Mouse (Mus musculus) cerebellum, adult 2 months (tissue): ENCODE results near the gene Cyp2c23. TPM values are rescaled to one million over a fixed set of nuclear protein-coding genes. Genes with fewer than 3 reads are reported as not detected.

ENCODE experiments used
- DNase-seq, 2 experiments: peaks; one replicate each; pipeline ENCODE4 v3.0.0; 2021
- H3K27ac ChIP-seq: fragments of 200-500 bp; 2 replicates; pipeline ENCODE4 v1.5.1; 2012; ENCODE audit warnings: low read length, control low read depth, inconsistent platforms; ENCODE audit not compliant: insufficient read depth
- H3K27me3 ChIP-seq: fragments of 200-500 bp; 2 replicates; pipeline ENCODE4 v1.6.1; 2012; ENCODE audit warnings: inconsistent platforms, mild to moderate bottlenecking, low read length, moderate library complexity; ENCODE audit not compliant: control insufficient read depth, insufficient read depth
- H3K4me1 ChIP-seq: fragments of 200-500 bp; 2 replicates; pipeline ENCODE4 v1.6.1; 2011; ENCODE audit warnings: low read length; ENCODE audit not compliant: control insufficient read depth, insufficient read depth
- H3K4me3 ChIP-seq: fragments of 200-500 bp; replicated peaks from 2 replicates; pipeline ENCODE3; 2011; ENCODE audit warnings: mild to moderate bottlenecking, low read depth, low read length, control low read depth; ENCODE audit not compliant: insufficient read depth
- CTCF ChIP-seq: fragments of 200-500 bp; IDR thresholded peaks from 2 replicates; pipeline ENCODE4 v1.5.1; 2011; ENCODE audit warnings: low read depth, mild to moderate bottlenecking, control low read depth, low read length, moderate library complexity, borderline replicate concordance; ENCODE audit not compliant: insufficient read depth
- POLR2A ChIP-seq: fragments of 200-500 bp; IDR thresholded peaks from 2 replicates; pipeline ENCODE4 v1.6.1; 2011; ENCODE audit warnings: low read length, control low read depth, borderline replicate concordance; ENCODE audit not compliant: insufficient read depth
- WGBS: fragments of 180-500 bp; shearing (Covaris S2); methylation state at CpG from one replicate; pipeline ENCODE4 v1.1.7; 2018; 5-methylcytosine and 5-hydroxymethylcytosine counted together
- polyA plus RNA-seq: library from polyadenylated mRNA; depleted of rRNA; stranded (reverse); fragments of >200 nt; gene quantifications from 2 replicates; pipeline ENCODE4 v1.2.3, GENCODE M21; 2012

The Cyp2c23 gene
- polyA plus RNA-seq, 1 experiment, result not detected

DNA sequence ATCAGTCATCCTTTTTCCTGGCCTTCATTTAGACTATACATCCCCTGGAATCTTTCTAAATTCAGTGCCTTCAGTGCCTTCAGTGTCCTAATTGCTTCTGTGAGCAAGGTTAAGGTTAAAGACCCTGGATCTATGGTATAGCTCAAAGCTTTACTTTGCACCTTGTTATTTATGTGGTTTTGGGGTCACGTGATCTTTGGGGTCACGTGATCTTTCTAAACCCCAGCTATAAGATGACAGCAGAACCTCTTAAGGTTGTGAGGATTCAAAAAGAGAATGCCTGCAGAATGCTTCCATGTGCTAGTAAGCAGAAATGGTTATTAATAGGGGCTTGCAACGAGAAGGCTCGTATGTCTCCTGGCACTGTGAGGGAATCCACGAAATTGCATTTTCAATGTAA, 4.4 kb upstream of the Cyp2c23 start:
- TF ChIP-seq CTCF (no peak), POLR2A (no peak)
- WGBS, result 95% methylated on average over 5 of the region's 5 CpGs
- H3K4me3 ChIP-seq, result no peak overlapping the region

DNA sequence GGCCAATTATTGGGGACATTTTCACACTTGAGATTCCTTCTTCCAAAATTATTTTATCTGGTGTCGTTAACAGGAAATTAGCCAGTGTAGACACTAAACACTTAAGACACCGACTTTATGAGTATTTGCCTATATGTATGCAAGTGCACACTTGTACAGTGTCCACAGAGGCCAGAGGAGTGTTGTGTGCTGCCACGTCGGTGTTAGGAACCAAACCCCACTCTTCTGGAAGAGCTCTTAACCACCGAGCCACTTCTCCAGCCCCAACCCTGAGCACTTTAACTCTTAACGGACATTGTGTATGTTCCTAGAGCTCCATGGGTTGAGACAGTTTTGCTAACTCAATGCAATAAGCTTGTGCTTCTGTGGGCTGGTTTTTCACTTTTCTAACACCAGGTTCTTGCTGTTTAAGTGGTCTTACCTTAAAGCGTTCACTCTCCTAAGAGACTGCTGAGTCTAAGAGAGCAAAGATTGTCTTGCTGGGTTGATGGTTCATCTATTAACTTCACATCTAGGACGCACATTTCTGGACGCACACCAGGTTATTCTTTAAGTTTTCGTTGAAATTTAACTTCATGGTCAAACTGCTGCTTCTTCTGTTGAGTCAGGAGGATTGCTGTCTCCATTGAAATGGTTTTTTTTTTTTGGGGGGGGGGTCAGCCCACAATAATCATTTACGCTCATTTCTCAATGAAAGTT, 3.2 kb upstream of the Cyp2c23 start:
- TF ChIP-seq CTCF, result no peak
- TF ChIP-seq POLR2A, result no peak
- Histone ChIP-seq H3K4me3 (no peak overlapping the region), H3K4me1 (no peaks in the 10 kb centered on the region), H3K27me3 (no peaks in the 10 kb centered on the region), H3K27ac (no peak overlapping the region)
- no peak for DNase-seq
- WGBS, result 93% methylated on average over 11 of the region's 11 CpGs

More for the DNA sequence above, 4.4 kb upstream of the Cyp2c23 start:
- Histone ChIP-seq H3K27me3 (no peaks in the 10 kb centered on the region), H3K27ac (no peak overlapping the region), H3K4me1 (no peaks in the 10 kb centered on the region)
- no peak for DNase-seq

DNA sequence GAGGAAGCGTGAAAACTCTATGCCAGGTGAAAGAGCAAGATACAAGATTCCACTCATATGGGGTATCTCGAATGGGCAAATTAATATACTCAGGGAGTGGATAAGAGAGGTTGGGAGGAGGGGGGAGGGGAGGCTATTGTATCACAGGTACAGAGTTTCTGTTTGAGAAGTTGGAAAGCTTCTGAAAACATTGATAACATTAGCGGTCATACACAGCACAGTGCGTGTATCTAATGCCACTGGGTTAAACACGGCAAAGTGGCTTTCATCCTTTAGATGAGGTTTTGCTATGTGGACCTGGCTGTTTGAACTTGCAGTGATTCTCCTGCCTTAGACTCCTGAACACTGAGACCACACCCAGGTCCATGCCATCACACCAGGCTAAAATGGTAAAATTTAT, 1.0 kb upstream of the Cyp2c23 start:
- DNase-seq, result no peak
- WGBS, result 91% methylated on average over 5 of the region's 5 CpGs
- TF ChIP-seq POLR2A (no peak), CTCF (no peak)
- Histone ChIP-seq H3K4me1 (no peaks in the 10 kb centered on the region), H3K27me3 (no peaks in the 10 kb centered on the region), H3K27ac (no peak overlapping the region), H3K4me3 (no peak overlapping the region)

DNA sequence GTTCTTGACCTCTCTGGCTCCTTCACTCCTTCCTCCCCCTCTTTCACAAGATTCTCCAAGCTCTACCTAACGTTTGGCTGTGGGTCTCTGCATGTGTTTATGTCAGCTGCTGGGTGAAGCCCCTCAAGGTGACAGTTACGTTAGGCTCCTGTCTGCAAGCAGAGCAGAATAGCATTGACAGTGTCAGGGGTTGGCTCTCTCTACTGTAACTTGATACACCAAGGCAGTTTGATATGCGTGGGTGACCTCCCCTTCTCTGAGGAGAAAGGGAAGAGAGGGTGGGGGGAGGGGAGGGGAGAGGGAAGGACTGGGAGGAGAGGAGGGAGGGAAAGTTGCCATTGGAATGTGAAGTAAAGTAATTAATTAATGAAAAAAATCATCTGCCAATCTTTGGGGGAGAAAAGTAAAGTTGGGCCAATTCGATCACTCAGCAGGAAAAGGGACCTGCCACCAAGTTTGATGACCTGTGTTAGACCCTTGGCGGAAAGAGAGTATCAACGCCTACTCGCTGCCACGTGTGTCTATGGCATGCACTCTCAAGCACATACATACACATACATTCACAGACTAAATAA, 2.0 kb downstream of the Cyp2c23 start:
- Histone ChIP-seq H3K27ac (no peak overlapping the region), H3K4me3 (no peak overlapping the region), H3K4me1 (no peaks in the 10 kb centered on the region), H3K27me3 (no peaks in the 10 kb centered on the region)
- WGBS, result 61% methylated on average over 8 of the region's 8 CpGs
- TF ChIP-seq POLR2A (no peak), CTCF (no peak)
- no peak for DNase-seq

DNA sequence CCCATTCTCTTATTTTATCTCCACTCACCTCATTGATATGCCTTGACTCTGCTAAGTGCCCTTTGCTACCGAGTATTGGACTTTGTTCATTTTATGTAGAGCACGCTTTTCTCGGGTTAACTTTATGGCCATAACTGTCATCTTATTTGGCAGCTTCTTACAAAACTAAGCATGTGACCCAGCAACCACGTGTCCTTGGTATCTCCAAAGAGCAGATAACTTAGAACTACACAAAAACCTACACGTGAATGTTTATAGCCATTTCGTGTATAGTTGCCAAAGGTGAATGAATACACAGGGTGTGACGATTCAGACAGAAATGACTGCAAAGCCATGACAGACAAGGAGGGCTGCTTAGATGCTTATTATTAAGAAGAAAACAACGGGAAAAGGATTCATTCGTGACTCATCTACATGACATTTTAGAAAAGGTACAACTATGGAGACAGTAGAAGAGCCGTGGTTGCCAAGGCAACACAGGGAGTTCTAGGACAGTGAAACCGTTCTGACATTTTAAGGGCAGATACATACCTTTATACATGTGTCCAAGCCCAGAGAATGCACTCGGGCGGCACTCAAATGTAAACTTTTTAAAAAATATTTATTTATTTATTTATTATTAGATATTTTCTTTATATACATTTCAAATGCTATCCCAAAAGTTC, 4.0 kb downstream of the Cyp2c23 start:
- 85% methylated on average over 13 of the region's 13 CpGs for WGBS
- DNase-seq, result no peak
- H3K4me3 ChIP-seq, result no peak overlapping the region
- H3K4me1 ChIP-seq, result no peaks in the 10 kb centered on the region
- TF ChIP-seq CTCF, result no peak
- TF ChIP-seq POLR2A, result no peak
- no peak overlapping the region for H3K27ac ChIP-seq
- H3K27me3 ChIP-seq, result no peaks in the 10 kb centered on the region

DNA sequence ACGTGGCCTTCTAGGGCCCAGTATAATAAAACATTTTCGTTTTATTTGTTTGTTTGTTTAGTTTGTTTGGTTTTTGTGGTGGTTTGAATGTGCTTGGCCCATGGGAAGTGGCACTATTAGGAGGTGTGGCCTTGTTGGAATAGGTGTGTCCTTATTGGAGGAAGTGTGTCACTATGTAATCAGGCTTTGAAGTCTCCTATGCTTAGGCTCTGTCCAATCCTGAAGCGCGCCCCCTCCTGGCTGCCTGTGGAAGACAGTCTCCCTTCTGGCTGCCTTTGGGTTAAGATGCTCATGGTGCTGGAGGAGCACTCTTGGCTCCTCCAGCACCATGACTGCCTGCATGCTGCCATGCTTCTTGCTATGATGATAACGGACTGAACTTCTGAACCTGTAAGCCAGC, 5.9 kb downstream of the Cyp2c23 start:
- no peak overlapping the region for H3K4me3 ChIP-seq
- WGBS, result 72% methylated on average over 5 of the region's 5 CpGs
- no peak for DNase-seq
- H3K4me1 ChIP-seq, result no peaks in the 10 kb centered on the region
- H3K27ac ChIP-seq, result no peak overlapping the region
- H3K27me3 ChIP-seq, result no peaks in the 10 kb centered on the region
- TF ChIP-seq POLR2A (no peak), CTCF (no peak)

DNA sequence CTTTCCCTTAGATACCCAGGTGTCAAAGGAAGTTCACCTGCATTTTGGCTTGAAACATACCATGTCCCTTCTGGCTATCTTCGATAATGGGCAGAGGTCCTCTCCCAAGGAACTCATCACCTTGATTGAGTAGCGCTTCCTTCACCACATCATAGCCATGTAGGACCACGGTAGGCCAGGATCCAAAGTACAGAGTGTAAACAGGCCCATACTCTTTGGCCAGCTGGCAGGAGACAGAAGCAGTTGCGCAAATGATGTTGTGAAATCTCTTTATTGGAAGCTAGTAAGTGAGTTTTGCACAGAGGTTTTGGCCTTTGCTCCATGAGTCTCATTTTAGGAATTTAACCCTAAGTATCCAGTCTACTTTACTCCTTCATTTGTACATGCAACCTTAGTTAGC, 7.5 kb downstream of the Cyp2c23 start:
- WGBS, result 88% methylated on average over 4 of the region's 4 CpGs
- no peak overlapping the region for H3K4me3 ChIP-seq
- DNase-seq, result no peak
- no peaks in the 10 kb centered on the region for H3K27me3 ChIP-seq
- H3K27ac ChIP-seq, result no peak overlapping the region
- H3K4me1 ChIP-seq, result no peaks in the 10 kb centered on the region
- TF ChIP-seq POLR2A, result no peak
- no peak for TF ChIP-seq CTCF

DNA sequence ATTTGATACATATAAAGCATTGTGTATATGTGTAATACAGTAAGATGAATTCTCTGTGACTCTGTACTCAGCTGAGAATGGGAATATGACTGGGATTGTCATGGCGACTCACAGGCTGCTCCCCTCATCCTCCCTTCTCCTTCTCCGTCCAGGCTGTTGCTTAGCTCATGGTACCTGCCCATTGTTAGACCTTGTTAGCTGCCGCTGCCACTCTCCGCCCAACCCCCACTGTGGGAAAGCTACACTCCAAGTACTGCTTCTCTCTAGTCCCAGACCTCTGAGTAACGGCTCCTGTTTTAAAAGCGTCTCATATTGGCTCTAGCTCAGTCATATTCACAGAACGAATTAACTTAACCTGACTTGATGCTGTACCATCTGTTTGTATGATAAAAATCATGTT, 9.3 kb downstream of the Cyp2c23 start:
- no peak for DNase-seq
- Histone ChIP-seq H3K27ac (no peak overlapping the region), H3K27me3 (no peaks in the 10 kb centered on the region), H3K4me1 (no peaks in the 10 kb centered on the region), H3K4me3 (no peak overlapping the region)
- TF ChIP-seq CTCF, result no peak
- TF ChIP-seq POLR2A, result no peak
- WGBS, result 56% methylated on average over 7 of the region's 7 CpGs
